Mouse (Mus musculus) myocyte (in vitro differentiated cells): ENCODE results near the gene Etv6. TPM values are rescaled to one million over a fixed set of nuclear protein-coding genes. Genes with fewer than 3 reads are reported as not detected.

Experiments used
- H3K27me3 ChIP-seq: one replicate; pipeline ENCODE4 v1.6.1; 2011; ENCODE audit not compliant: control insufficient read depth, insufficient read depth, insufficient read length
- H3K36me3 ChIP-seq: one replicate; pipeline ENCODE4 v1.6.1; 2011; ENCODE audit not compliant: control insufficient read depth, insufficient read depth
- H3K4me2 ChIP-seq: one replicate; pipeline ENCODE4 v1.6.1; 2011; ENCODE audit warnings: low read depth, control low read depth
- H3K4me3 ChIP-seq: one replicate; pipeline ENCODE4 v1.5.1; 2011; ENCODE audit warnings: mild to moderate bottlenecking, control low read depth, moderate library complexity
- H3K79me2 ChIP-seq: one replicate; pipeline ENCODE4 v1.6.1; 2011; ENCODE audit not compliant: control insufficient read depth, insufficient read depth
- H3ac ChIP-seq: one replicate; pipeline ENCODE4 v1.6.1; 2011; ENCODE audit not compliant: control insufficient read depth, insufficient read length
- CEBPB ChIP-seq: IDR thresholded peaks from 2 replicates; pipeline ENCODE4 v1.6.1; 2011; ENCODE audit warnings: mild to moderate bottlenecking, moderate library complexity; ENCODE audit not compliant: poor library complexity, insufficient read depth, severe bottlenecking
- E2F4 ChIP-seq: IDR thresholded peaks from one replicate; pipeline ENCODE4 v1.6.1; 2011; ENCODE audit warnings: mild to moderate bottlenecking, control low read depth, moderate library complexity; ENCODE audit not compliant: insufficient read depth
- MAX ChIP-seq: IDR thresholded peaks from one replicate; pipeline ENCODE4 v1.6.1; 2011; ENCODE audit warnings: low read depth, mild to moderate bottlenecking, control low read depth
- MYOD1 ChIP-seq, 3 experiments: IDR thresholded peaks; one replicate each; pipeline ENCODE4 v1.6.1; 2011; ENCODE audit warnings: control low read depth in 2 of 3, low read depth in 2 of 3, mild to moderate bottlenecking in 2 of 3, moderate library complexity in 1 of 3; ENCODE audit not compliant: insufficient read length in 2 of 3, control insufficient read depth in 1 of 3
- MYOG ChIP-seq, 3 experiments: IDR thresholded peaks; one replicate each; pipeline ENCODE4 v1.6.1; 2011; ENCODE audit warnings: control low read depth in 2 of 3, low read depth in 2 of 3, mild to moderate bottlenecking in 2 of 3; ENCODE audit not compliant: insufficient read length in 2 of 3, control insufficient read depth in 1 of 3, insufficient read depth in 1 of 3
- POLR2A ChIP-seq: IDR thresholded peaks from one replicate; pipeline ENCODE4 v1.6.1; 2011; ENCODE audit warnings: low read depth, mild to moderate bottlenecking, control low read depth, moderate library complexity; ENCODE audit not compliant: insufficient read length
- POLR2AphosphoS2 ChIP-seq: IDR thresholded peaks from one replicate; pipeline ENCODE4 v1.6.1; 2011; ENCODE audit warnings: low read depth, control low read depth; ENCODE audit not compliant: insufficient read length
- REST ChIP-seq: IDR thresholded peaks from one replicate; pipeline ENCODE4 v1.6.1; 2011; ENCODE audit warnings: mild to moderate bottlenecking, control low read depth, moderate library complexity; ENCODE audit not compliant: insufficient read depth, insufficient read length
- SRF ChIP-seq: IDR thresholded peaks from one replicate; pipeline ENCODE4 v1.6.1; 2011; ENCODE audit warnings: low read depth; ENCODE audit not compliant: control insufficient read depth, insufficient read length
- TCF12 ChIP-seq: IDR thresholded peaks from one replicate; pipeline ENCODE4 v1.6.1; 2011; ENCODE audit warnings: mild to moderate bottlenecking, control low read depth; ENCODE audit not compliant: poor library complexity, insufficient read depth, severe bottlenecking
- TCF3 ChIP-seq: IDR thresholded peaks from one replicate; pipeline ENCODE4 v1.6.1; 2011; ENCODE audit warnings: low read depth, control low read depth; ENCODE audit not compliant: insufficient read length
- USF1 ChIP-seq: IDR thresholded peaks from one replicate; pipeline ENCODE4 v1.6.1; 2011; ENCODE audit warnings: low read depth, mild to moderate bottlenecking, control low read depth, moderate library complexity
- polyA plus RNA-seq: library from polyadenylated mRNA; unstranded; fragments of >200 nt; fragmentation: generic; extraction: Trizol; gene quantifications from one replicate; pipeline ENCODE4 v1.2.1, GENCODE M21; 2012; ENCODE audit warnings: missing spikeins

Gene Etv6
- polyA plus RNA-seq, 1 experiment, result 6.8 TPM

DNA sequence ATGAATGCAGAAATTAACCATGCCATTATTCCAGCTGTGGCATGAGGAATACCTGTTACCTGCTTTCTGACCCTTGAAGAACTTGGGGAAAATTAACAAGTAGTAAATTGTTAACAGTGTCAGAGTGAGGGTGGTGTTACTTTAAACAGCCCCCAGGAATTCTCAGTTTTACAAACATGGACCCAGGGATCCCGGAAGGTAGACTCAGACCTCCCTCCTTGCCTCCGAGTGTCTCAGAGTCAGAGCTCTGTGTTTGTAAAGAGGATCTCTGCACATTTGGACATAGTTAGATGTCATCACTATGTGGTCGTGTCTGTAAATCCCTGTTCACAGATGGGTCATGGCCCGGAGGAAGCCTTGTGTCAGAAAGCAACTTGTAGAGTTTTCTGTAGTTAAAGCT, 124.2 kb downstream of the Etv6 start:
- TF ChIP-seq MAX (no peak), POLR2A (no peak), USF1 (no peak)

DNA sequence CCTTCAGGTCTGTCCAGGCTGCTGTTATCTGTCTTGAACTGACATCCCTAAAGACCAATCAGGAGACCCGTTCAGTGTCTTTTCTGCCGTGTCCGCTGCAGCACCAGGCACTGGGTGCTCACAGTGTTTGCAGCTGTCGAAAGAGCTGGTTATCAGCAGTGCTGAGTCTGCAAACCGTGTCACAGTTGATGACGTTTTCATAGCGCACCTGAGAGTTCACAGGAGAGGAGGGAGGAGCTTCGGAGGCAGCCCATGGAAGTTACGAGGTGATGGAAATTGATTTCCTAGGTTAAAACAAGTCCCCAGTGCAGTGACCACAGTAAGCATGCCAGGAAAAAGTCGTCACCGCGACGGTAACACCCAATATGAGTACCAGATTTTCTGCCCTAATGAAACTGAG, 125.5 kb downstream of the Etv6 start:
- H3K27me3 ChIP-seq, result no peaks in the 10 kb centered on the region
- peaks cover 7% of the 10 kb centered on the region for H3K36me3 ChIP-seq
- H3ac ChIP-seq, result no peak overlapping the region
- H3K4me3 ChIP-seq, result no peak overlapping the region
- TF ChIP-seq E2F4, result no peak
- TF ChIP-seq TCF12, result no peak
- TF ChIP-seq POLR2A, result no peak
- TF ChIP-seq MAX, result no peak
- TF ChIP-seq POLR2AphosphoS2, result no peak
- H3K79me2 ChIP-seq, result no peaks in the 10 kb centered on the region
- H3K4me2 ChIP-seq, result no peak overlapping the region

More for the DNA sequence above, 124.2 kb downstream of the Etv6 start:
- H3K36me3 ChIP-seq, result peaks cover 7% of the 10 kb centered on the region
- no peaks in the 10 kb centered on the region for H3K27me3 ChIP-seq
- H3K4me2 ChIP-seq, result no peak overlapping the region
- no peak overlapping the region for H3K4me3 ChIP-seq
- no peak overlapping the region for H3ac ChIP-seq
- no peaks in the 10 kb centered on the region for H3K79me2 ChIP-seq

DNA sequence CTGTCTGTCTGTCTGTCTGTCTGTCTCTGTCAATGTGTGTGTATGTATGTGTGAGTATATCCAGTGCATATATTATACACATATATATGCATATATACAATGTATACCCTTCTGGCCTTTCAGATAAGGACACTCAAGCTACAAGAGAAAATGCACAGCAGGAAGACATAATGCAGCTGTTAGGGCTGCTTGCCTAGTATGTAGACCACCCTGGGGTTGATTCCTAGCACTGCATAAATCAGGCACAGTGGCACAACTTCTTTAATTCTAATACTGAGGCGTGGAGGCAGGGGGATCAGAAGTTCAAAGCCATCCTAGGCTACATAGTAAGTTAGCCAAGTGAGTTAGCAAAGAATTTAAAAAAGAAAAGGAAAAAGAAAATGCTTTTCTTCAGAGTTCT, 127.8 kb downstream of the Etv6 start:
- no peak overlapping the region for H3K4me3 ChIP-seq
- TF ChIP-seq SRF (no peak), TCF12 (no peak), E2F4 (no peak), TCF3 (no peak), REST (no peak), MAX (no peak), CEBPB (no peak), MYOG (IDR thresholded peaks at IDR 0.05; ENCODE audit: control insufficient read depth in 1 of 3, insufficient read depth in 1 of 3, insufficient read length in 2 of 3, low read depth in 2 of 3) (no peak), POLR2A (no peak), POLR2AphosphoS2 (no peak), USF1 (no peak), MYOD1 (IDR thresholded peaks at IDR 0.05; ENCODE audit: control insufficient read depth in 1 of 3, insufficient read length in 2 of 3, low read depth in 2 of 3) (no peak)
- H3ac ChIP-seq, result no peak overlapping the region
- H3K4me2 ChIP-seq, result no peak overlapping the region
- no peaks in the 10 kb centered on the region for H3K36me3 ChIP-seq
- H3K79me2 ChIP-seq, result no peaks in the 10 kb centered on the region
- H3K27me3 ChIP-seq, result no peaks in the 10 kb centered on the region

DNA sequence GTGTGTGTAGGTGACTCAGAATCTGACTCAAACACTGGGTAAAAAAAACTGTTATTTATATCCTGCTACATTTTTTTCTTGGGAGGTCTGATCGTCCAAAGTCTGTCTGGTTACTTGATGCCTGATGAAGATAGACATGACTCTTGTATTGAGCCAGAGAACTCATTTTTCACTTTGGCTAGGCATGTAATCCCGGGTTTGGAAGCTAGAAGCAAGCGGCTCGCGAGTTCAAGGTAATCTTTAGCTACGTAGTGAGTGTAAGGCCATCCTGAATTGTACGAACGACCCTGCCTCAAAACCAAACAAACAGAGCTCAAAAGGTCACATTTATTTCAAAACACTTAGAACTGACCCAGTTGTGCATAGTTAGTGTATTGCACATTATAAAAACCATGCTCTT, 128.9 kb downstream of the Etv6 start:
- Histone ChIP-seq H3K36me3 (no peaks in the 10 kb centered on the region), H3K27me3 (no peaks in the 10 kb centered on the region), H3ac (no peak overlapping the region), H3K4me2 (no peak overlapping the region), H3K4me3 (no peak overlapping the region), H3K79me2 (no peaks in the 10 kb centered on the region)
- no peak for TF ChIP-seq MYOG (IDR thresholded peaks at IDR 0.05; ENCODE audit: control insufficient read depth in 1 of 3, insufficient read depth in 1 of 3, insufficient read length in 2 of 3, low read depth in 2 of 3)
- no peak for TF ChIP-seq E2F4
- no peak for TF ChIP-seq POLR2A
- TF ChIP-seq REST, result no peak
- no peak for TF ChIP-seq TCF3
- TF ChIP-seq SRF, result no peak
- no peak for TF ChIP-seq USF1
- no peak for TF ChIP-seq CEBPB
- TF ChIP-seq MYOD1 (IDR thresholded peaks at IDR 0.05; ENCODE audit: control insufficient read depth in 1 of 3, insufficient read length in 2 of 3, low read depth in 2 of 3), result no peak

DNA sequence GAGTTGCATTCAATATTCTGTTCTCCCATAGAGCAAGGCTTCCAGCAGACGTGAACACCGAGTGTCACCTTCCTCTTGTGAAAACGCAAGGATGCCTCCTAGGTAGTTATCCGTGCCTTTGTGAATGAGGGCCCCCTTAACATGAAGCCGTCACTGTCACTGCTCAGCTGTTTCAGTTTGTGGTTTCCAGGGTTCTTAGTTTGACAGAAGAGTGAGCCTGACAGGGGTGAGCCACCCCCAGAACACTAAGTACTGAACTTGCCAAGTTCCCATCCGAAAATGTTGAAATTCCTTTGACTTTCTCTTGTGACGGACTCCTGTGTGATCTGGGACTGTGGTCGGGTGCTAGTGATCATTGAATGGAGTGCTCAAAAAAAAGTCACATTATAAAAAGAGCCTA, 129.5 kb downstream of the Etv6 start:
- TF ChIP-seq E2F4, result no peak
- TF ChIP-seq POLR2A, result no peak
- no peak for TF ChIP-seq POLR2AphosphoS2
- no peak for TF ChIP-seq MAX
- no peak for TF ChIP-seq CEBPB
- TF ChIP-seq USF1, result no peak
- no peak for TF ChIP-seq TCF12
- TF ChIP-seq SRF, result no peak
- TF ChIP-seq MYOG (IDR thresholded peaks at IDR 0.05; ENCODE audit: control insufficient read depth in 1 of 3, insufficient read depth in 1 of 3, insufficient read length in 2 of 3, low read depth in 2 of 3), result no peak
- H3K27me3 ChIP-seq, result no peaks in the 10 kb centered on the region

DNA sequence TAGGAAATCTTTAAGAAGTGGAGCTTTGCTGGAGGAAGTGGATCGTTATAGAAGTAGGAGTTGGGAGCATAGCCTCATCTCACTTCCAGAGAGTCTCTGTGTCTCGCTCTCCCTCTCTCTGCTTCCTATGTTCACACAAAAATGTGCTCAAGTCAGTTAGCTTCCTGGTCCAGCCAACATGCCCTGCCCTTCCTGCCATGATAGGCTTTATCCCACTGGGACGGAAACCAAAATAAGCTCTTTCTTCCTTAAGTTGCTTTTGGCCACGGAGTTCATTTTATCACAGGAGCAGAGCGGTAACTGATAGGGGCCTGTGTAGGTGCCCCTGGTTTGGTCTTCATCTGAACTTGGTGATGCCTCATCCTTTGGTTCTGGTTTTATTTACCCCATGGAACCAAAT, 132.5 kb downstream of the Etv6 start:
- H3ac ChIP-seq, result no peak overlapping the region
- no peaks in the 10 kb centered on the region for H3K79me2 ChIP-seq
- H3K4me3 ChIP-seq, result no peak overlapping the region
- no peaks in the 10 kb centered on the region for H3K36me3 ChIP-seq
- no peak overlapping the region for H3K4me2 ChIP-seq
- no peaks in the 10 kb centered on the region for H3K27me3 ChIP-seq
- TF ChIP-seq USF1 (no peak), REST (no peak), POLR2A (no peak), MYOD1 (IDR thresholded peaks at IDR 0.05; ENCODE audit: control insufficient read depth in 1 of 3, insufficient read length in 2 of 3, low read depth in 2 of 3) (no peak)

More for the DNA sequence above, 129.5 kb downstream of the Etv6 start:
- no peaks in the 10 kb centered on the region for H3K36me3 ChIP-seq
- H3ac ChIP-seq, result no peak overlapping the region
- no peak overlapping the region for H3K4me3 ChIP-seq
- H3K79me2 ChIP-seq, result no peaks in the 10 kb centered on the region
- H3K4me2 ChIP-seq, result no peak overlapping the region
